Mouse (Mus musculus) kidney, embryonic 16.5 days (tissue): ENCODE data around the gene Tmem200b. TPM values are rescaled to one million over a fixed set of nuclear protein-coding genes. Genes with fewer than 3 reads are reported as not detected.
A peak's percentile ranks its signal among the peaks of the same experiment; 100 is the strongest.

Source experiments
- ATAC-seq: fragments of 200-750 bp; cut with Nextera tagmentation; 2 replicates; pipeline ENCODE4 v1.8.0; 2017; ENCODE audit warnings: moderate TSS enrichment; ENCODE audit not compliant: low FRiP score, low TSS enrichment
- H3K27ac ChIP-seq: fragments of 300-500 bp; sonication (generic); 2 replicates; pipeline ENCODE4 v1.5.1; 2014; ENCODE audit warnings: low read length
- H3K27me3 ChIP-seq: fragments of 300-500 bp; sonication (generic); 2 replicates; pipeline ENCODE4 v1.6.1; 2014; ENCODE audit warnings: low read length, control low read depth, mixed read lengths; ENCODE audit not compliant: insufficient read depth
- H3K36me3 ChIP-seq: fragments of 300-500 bp; sonication (generic); 2 replicates; pipeline ENCODE4 v1.6.1; 2014; ENCODE audit warnings: low read length, control low read depth, mixed read lengths; ENCODE audit not compliant: insufficient read depth
- H3K4me1 ChIP-seq: fragments of 300-500 bp; sonication (generic); 2 replicates; pipeline ENCODE4 v1.6.1; 2014; ENCODE audit warnings: low read length, control low read depth, mixed read lengths; ENCODE audit not compliant: insufficient read depth
- H3K4me2 ChIP-seq: fragments of 300-500 bp; sonication (generic); replicated peaks from 2 replicates; pipeline ENCODE4 v1.6.1; 2014; ENCODE audit warnings: low read depth, low read length
- H3K4me3 ChIP-seq: fragments of 300-500 bp; sonication (generic); 2 replicates; pipeline ENCODE4 v1.5.1; 2014; ENCODE audit warnings: mild to moderate bottlenecking, low read length
- H3K9ac ChIP-seq: fragments of 300-500 bp; sonication (generic); replicated peaks from 2 replicates; pipeline ENCODE4 v1.6.1; 2014; ENCODE audit warnings: low read length
- H3K9me3 ChIP-seq: fragments of 300-500 bp; sonication (generic); 2 replicates; pipeline ENCODE4 v1.6.1; 2016; ENCODE audit warnings: low read length, control low read depth
- WGBS: fragments of 180-500 bp; shearing (Covaris S2); extraction: QIAGEN DNeasy Blood & Tissue Kit; methylation state at CpG from one replicate; pipeline ENCODE4 v1.1.7; 2014; 5-methylcytosine and 5-hydroxymethylcytosine counted together
- polyA plus RNA-seq: library from polyadenylated mRNA; unstranded; fragments of >200 nt; fragmentation: Nextera tagmentation; extraction: Ambion mirVana; gene quantifications from 2 replicates; pipeline ENCODE4 v1.2.1, GENCODE M21; 2015

Tmem200b gene
- polyA plus RNA-seq, 1 experiment from 2014 or later: 1.0 TPM

DNA sequence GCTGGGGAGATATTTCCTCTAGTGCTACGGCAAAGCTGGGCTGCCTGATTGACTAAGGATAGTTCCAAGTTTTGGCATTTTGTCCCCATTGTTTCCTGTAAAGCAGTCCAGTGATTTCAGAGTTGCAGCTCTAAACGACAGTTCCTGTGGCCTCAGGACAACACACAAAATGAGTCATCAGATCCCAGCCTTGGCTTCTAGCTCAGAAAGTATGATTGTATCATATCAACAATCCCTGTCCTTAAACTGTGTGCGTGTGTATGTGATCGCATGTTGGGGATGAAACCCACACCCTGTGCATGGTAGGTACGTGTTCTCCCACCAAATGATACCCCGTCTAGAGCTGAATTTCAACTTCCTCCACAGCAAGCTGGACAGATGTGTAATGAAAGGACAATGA, 7.6 kb downstream of the Tmem200b start:
- H3K27me3 ChIP-seq: no peaks in the 10 kb centered on the region
- no peaks in the 10 kb centered on the region for H3K9me3 ChIP-seq
- no peak for ATAC-seq
- H3K4me1 ChIP-seq: peaks cover 24% of the 10 kb centered on the region
- no peak overlapping the region for H3K4me2 ChIP-seq
- H3K36me3 ChIP-seq: peaks cover 37% of the 10 kb centered on the region
- no peak overlapping the region for H3K9ac ChIP-seq
- no peak overlapping the region for H3K27ac ChIP-seq
- no peak overlapping the region for H3K4me3 ChIP-seq
- WGBS: 83% methylated on average over 6 of the region's 6 CpGs

DNA sequence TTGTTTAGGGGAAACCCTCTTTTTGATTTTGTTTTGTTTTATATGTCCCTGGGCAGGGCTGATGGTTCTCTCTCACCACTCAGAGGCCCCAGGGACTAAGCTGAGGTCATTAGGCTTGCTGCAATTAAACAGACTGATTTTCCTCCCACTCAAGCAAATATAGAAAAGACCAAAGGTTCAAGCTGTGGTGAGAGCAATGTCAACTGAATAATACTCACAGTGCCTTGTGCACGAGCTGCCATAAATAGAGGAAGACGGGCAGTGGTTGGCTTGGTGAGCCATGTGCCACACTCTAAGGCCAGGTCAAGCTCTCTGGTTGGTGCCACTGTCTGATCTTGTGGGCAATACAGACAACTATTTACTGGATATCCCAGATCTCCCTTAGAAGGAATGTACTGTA, 17.9 kb downstream of the Tmem200b start:
- H3K4me2 ChIP-seq: no peak overlapping the region
- no peak overlapping the region for H3K9ac ChIP-seq
- H3K36me3 ChIP-seq: peaks cover under 1% of the 10 kb centered on the region; the same call in 1 of the 2 replicates
- no peaks in the 10 kb centered on the region for H3K9me3 ChIP-seq
- no peak overlapping the region for H3K27ac ChIP-seq
- H3K4me3 ChIP-seq: no peak overlapping the region
- 66% methylated on average over 2 of the region's 2 CpGs for WGBS
- no peaks in the 10 kb centered on the region for H3K27me3 ChIP-seq
- no peaks in the 10 kb centered on the region for H3K4me1 ChIP-seq
- ATAC-seq: no peak

DNA sequence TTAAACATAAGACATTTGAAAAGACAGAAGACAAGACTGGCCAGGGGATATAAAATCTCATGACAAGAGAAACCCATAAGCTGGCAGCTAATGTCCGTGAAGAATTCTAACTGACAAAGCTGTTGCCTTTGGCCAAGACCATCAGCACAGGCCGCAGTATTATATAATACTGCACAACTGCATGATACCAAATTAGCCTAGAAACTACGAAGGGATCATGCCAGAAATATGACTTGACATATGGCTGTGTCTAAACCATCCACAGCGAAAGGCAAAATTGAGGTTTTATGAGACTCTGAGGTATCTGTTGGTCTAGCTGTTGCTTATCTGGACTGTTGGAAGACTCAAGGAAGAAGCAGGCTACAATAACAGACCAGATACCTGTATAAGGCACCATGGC, 19.3 kb downstream of the Tmem200b start:
- Histone ChIP-seq H3K36me3 (no peaks in the 10 kb centered on the region), H3K4me3 (no peak overlapping the region), H3K4me2 (no peak overlapping the region), H3K9ac (no peak overlapping the region), H3K4me1 (peaks cover 6% of the 10 kb centered on the region), H3K27me3 (no peaks in the 10 kb centered on the region), H3K9me3 (no peaks in the 10 kb centered on the region), H3K27ac (no peak overlapping the region)
- ATAC-seq: no peak
- 93% methylated on average over 4 of the region's 4 CpGs for WGBS

DNA sequence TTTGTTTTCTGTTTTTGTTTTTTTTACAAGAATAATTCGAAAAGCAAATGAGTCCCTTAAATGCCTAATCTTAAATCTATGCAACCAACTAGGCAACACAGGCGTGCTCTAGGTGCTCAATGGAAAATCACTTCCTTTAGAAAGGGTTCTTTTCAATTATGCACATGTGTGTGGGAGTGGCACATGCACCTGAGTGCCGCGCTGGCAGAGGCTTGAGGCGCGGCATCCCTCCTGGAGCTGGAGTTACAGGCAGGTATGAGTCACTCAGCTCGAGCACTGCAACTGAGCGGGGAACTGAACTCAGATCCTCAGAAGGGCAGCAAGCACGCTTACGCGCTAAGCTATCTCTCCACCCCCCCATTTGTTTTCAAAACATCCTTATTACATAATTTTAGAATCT, 26.3 kb downstream of the Tmem200b start:
- Histone ChIP-seq H3K9me3 (no peaks in the 10 kb centered on the region), H3K36me3 (0 out of 2 replicates have a peak, but pooled peaks cover 2% of the 10 kb centered on the region), H3K4me3 (no peak overlapping the region), H3K4me2 (no peak overlapping the region), H3K27ac (no peak overlapping the region), H3K27me3 (no peaks in the 10 kb centered on the region), H3K9ac (no peak overlapping the region), H3K4me1 (peaks cover 17% of the 10 kb centered on the region)
- no peak for ATAC-seq
- WGBS: 86% methylated on average over 11 of the region's 11 CpGs

DNA sequence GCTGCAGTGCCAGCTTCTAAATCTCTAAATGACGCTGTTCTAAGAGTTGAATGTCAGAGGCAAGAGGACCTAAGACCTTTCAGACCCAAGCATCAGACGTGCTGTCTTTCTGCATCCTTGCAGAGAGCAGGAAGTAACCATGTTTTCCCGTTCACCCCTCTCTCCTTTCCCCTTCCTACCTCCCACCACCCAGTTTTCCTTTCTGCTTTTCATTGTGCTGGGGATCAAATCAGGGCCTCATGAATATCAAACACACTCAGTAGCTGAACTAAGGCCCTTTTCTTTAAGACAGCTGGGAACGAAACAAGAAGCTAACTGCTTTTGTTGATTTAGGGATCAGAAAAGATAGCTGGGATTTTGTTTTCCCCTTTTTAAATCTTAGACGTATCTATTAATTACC, 28.3 kb downstream of the Tmem200b start:
- Histone ChIP-seq H3K9ac (no peak overlapping the region), H3K4me3 (no peak overlapping the region), H3K9me3 (no peaks in the 10 kb centered on the region), H3K27me3 (no peaks in the 10 kb centered on the region), H3K4me2 (no peak overlapping the region), H3K4me1 (peaks cover 17% of the 10 kb centered on the region), H3K27ac (no peak overlapping the region), H3K36me3 (peaks cover 11% of the 10 kb centered on the region; the same call in 1 of the 2 replicates)
- WGBS: 52% methylated on average over 5 of the region's 5 CpGs
- ATAC-seq: no peak

DNA sequence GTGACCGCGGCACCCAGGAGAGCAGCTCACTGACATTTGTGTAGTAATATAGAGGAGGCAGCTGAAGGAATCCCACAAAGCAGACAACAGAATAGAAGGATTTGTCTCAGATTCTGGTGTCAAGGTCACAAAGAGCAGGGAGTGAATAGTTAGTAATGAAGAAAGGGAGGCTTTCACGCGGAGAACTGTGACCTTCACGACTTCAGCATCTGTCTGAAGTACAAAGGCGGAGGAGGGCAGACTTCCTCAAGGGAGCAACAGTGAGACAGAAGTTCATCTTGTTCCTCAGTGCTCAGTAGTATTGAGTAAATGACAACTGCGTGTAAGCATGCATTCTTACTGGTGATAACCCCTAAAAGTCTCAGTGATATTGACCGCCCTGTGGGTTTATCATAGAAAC, 29.1 kb downstream of the Tmem200b start:
- WGBS: 70% methylated on average over 8 of the region's 8 CpGs

DNA sequence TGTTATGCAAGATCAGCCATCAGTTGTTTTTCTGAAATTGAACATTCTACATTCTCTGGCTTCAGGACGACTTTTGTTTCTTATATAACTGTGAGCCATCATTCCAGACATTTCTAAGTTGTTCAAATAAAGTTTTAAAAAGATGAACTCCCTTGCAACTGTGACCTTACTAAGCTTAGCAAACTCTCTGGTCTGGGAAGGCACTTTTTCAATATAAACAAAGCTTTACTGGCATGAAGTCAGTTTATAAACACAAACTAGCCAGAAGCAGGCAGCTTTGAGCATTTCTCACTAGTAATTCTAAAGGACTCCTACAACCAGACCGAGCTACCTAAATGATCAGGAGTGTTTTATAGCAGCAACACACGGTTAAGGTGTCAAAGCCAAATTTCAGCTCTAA, 35.6 kb downstream of the Tmem200b start:
- no peaks in the 10 kb centered on the region for H3K27me3 ChIP-seq
- no peak overlapping the region for H3K27ac ChIP-seq
- no peaks in the 10 kb centered on the region for H3K4me1 ChIP-seq
- no peaks in the 10 kb centered on the region for H3K9me3 ChIP-seq
- ATAC-seq: no peak
- WGBS: 74% methylated on average over 3 of the region's 3 CpGs
- no peak overlapping the region for H3K9ac ChIP-seq
- peaks cover 23% of the 10 kb centered on the region; the same call in 1 of the 2 replicates for H3K36me3 ChIP-seq
- H3K4me2 ChIP-seq: no peak overlapping the region
- no peak overlapping the region for H3K4me3 ChIP-seq

More for the DNA sequence above, 29.1 kb downstream of the Tmem200b start:
- Histone ChIP-seq H3K27me3 (no peaks in the 10 kb centered on the region), H3K36me3 (peaks cover 11% of the 10 kb centered on the region; the same call in 1 of the 2 replicates), H3K9ac (no peak overlapping the region), H3K9me3 (no peaks in the 10 kb centered on the region), H3K27ac (no peak overlapping the region), H3K4me2 (no peak overlapping the region), H3K4me3 (no peak overlapping the region), H3K4me1 (peaks cover 13% of the 10 kb centered on the region)
- ATAC-seq: no peak

DNA sequence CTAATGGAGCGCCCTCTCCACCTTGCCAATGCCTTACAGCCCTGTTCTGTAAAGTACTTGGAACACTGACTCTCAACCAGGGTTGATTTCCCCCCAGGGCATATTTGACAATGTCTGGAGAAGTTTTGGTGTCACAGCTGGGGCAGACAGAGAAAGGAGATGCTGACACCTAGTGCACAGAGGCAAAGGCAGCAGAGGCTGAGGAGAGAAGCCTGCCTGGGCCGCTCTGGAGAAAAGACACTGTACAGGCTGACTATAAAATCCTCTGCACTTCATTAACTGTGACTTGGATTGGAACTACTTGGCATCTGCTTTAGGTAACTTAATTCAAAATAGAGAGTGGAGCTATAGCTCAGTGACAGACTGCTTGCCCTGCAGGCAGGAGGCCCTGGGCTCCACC, 47.3 kb downstream of the Tmem200b start:
- H3K4me2 ChIP-seq: no peak overlapping the region
- no peak overlapping the region for H3K9ac ChIP-seq
- no peaks in the 10 kb centered on the region for H3K27me3 ChIP-seq
- H3K9me3 ChIP-seq: 0 out of 2 replicates have a peak, but pooled peaks cover 2% of the 10 kb centered on the region
- H3K4me1 ChIP-seq: no peaks in the 10 kb centered on the region
- no peak overlapping the region for H3K4me3 ChIP-seq
- peaks cover 30% of the 10 kb centered on the region for H3K36me3 ChIP-seq
- 76% methylated on average over 2 of the region's 2 CpGs for WGBS
- H3K27ac ChIP-seq: no peak overlapping the region; the same call in 1 of the 2 replicates
- no peak; the same call in 1 of the 2 replicates for ATAC-seq

DNA sequence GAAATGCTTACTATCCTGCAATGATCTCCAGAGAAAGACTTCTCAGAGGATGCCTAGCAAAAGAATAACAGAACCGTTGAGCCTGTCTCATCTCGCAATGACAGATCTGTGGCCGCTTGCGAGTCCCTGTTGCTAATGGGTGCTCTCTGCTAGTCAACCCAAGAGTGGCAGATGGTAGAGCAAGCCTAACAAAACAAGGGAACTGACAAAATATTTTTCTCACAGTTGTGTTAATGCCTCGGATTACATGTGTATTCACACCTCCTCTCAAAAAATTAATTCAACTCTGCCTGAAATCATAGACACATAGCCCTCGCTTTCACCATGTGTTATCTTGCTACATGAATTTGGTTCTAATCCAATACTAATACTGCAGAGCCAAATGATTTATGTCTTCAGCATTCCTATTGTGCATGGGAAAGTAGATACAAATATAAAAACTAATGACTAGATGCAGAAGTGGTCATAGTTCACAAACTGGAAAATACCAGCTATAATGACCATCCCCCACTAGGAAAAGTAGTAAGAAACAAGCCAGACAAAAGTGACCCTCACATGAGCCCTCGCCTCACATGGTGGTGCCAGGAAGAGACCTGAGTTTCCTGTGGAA, 48.8 kb downstream of the Tmem200b start:
- WGBS: 64% methylated on average over 7 of the region's 7 CpGs
- Histone ChIP-seq H3K4me2 (no peak overlapping the region), H3K36me3 (peaks cover 41% of the 10 kb centered on the region), H3K9ac (no peak overlapping the region), H3K4me1 (no peaks in the 10 kb centered on the region), H3K27ac (no peak overlapping the region), H3K27me3 (no peaks in the 10 kb centered on the region), H3K4me3 (no peak overlapping the region), H3K9me3 (0 out of 2 replicates have a peak, but pooled peaks cover 2% of the 10 kb centered on the region)
- ATAC-seq: peak; percentile 59; the same call in 1 of the 2 replicates
